Mouse (Mus musculus) ES-Bruce4 (cell line): ENCODE measurements around the gene Egr4. TPM values are rescaled to one million over a fixed set of nuclear protein-coding genes. Genes with fewer than 3 reads are reported as not detected.
A peak's percentile ranks its signal among the peaks of the same experiment; 100 is the strongest.

Experiments used
- H3K27ac ChIP-seq: 2 replicates; pipeline ENCODE4 v1.5.1; 2012; ENCODE audit warnings: low read length, inconsistent platforms; ENCODE audit not compliant: insufficient read depth
- H3K27me3 ChIP-seq: 2 replicates; pipeline ENCODE4 v1.6.1; 2012; ENCODE audit warnings: mild to moderate bottlenecking, low read length, inconsistent platforms; ENCODE audit not compliant: control insufficient read depth, poor library complexity, insufficient read depth, severe bottlenecking
- H3K36me3 ChIP-seq: 2 replicates; pipeline ENCODE4 v1.6.1; 2012; ENCODE audit warnings: inconsistent platforms, mild to moderate bottlenecking, low read length, moderate library complexity; ENCODE audit not compliant: control insufficient read depth, poor library complexity, insufficient read depth, severe bottlenecking
- H3K4me1 ChIP-seq: one replicate; pipeline ENCODE4 v1.8.1; 2011; ENCODE audit warnings: low read length; ENCODE audit not compliant: control insufficient read depth, insufficient read depth
- H3K4me3 ChIP-seq: 2 replicates; pipeline ENCODE4 v1.5.1; 2011; ENCODE audit warnings: low read depth, mild to moderate bottlenecking, low read length
- H3K9ac ChIP-seq: 2 replicates; pipeline ENCODE4 v1.6.1; 2012; ENCODE audit warnings: low read depth, mild to moderate bottlenecking, inconsistent platforms; ENCODE audit not compliant: poor library complexity, severe bottlenecking
- H3K9me3 ChIP-seq: replicated peaks from 2 replicates; pipeline ENCODE4 v1.6.1; 2012; ENCODE audit warnings: mild to moderate bottlenecking, low read length, inconsistent platforms; ENCODE audit not compliant: control insufficient read depth, poor library complexity, insufficient read depth, severe bottlenecking
- CTCF ChIP-seq: IDR thresholded peaks from one replicate; pipeline ENCODE4 v1.8.1; 2011; ENCODE audit warnings: low read depth, low read length
- EP300 ChIP-seq: IDR thresholded peaks from 2 replicates; pipeline ENCODE4 v1.6.1; 2011; ENCODE audit warnings: low read depth, low read length; ENCODE audit not compliant: insufficient read depth
- POLR2A ChIP-seq: IDR thresholded peaks from one replicate; pipeline ENCODE4 v1.8.1; 2011; ENCODE audit warnings: low read length; ENCODE audit not compliant: insufficient read depth
- polyA plus RNA-seq: library from polyadenylated mRNA; stranded (reverse); fragments of >200 nt; gene quantifications from 2 replicates; pipeline ENCODE4 v1.2.4, GENCODE M21; 2011; ENCODE audit warnings: low read depth; ENCODE audit not compliant: missing spikeins, insufficient read depth, insufficient read length

The Egr4 gene
- not detected in 2 replicates for polyA plus RNA-seq

DNA sequence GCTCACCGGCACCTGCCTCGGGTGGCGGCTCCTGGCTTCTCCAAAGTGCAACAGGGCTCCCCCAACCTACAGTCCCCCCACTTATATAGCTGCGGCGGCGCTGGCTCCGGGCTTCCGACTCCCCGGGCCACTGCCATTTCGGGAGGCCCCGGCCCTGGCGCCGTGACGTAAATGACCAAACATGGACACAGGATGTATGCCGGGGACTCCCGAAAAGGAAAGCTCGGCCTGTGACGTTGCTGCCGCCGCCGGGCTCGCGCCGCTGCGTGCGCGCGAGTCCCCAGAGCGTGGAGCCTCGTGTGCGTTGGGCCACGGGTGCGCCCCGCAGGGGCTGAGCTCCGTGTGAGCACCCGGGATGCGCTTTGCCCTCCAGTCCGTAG is at the start of gene Egr4:
Gene Egr4, minus strand, starts transcription at position 59 of the 380 bp plus-strand sequence.
- H3K27ac ChIP-seq, result no peak within 1 kb of the TSS
- peak within 1 kb of the TSS; percentile 27 for H3K9ac ChIP-seq
- H3K36me3 ChIP-seq, result no peaks in the 10 kb centered on the region
- no peaks in the 10 kb centered on the region for H3K4me1 ChIP-seq
- no peaks in the 10 kb centered on the region for H3K9me3 ChIP-seq
- H3K4me3 ChIP-seq, result peak within 1 kb of the TSS; percentile 66
- TF ChIP-seq POLR2A (no peak), CTCF (no peak), EP300 (no peak)
- peaks cover 24% of the 10 kb centered on the region for H3K27me3 ChIP-seq

DNA sequence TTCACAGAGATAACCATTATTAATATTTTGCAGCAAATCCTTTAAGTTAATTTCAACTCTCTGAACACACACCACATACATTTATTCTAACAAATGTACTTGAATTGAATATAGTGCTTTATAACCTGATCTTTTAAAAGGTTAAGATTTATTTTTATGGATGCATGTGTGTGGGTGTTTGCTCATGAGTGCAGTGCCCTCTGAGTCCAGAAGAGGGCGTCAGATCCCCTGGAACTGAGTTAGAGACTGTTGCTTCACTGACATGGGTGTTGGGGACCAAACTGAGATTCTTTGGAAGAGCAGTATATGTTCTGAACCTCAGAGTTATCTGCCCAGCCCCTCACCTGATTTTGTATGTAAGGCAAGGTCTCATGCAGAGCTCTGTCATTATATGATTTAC is 49.0 kb upstream of the Egr4 start:
- H3K4me1 ChIP-seq, result no peaks in the 10 kb centered on the region
- no peak overlapping the region for H3K4me3 ChIP-seq
- no peak overlapping the region for H3K27ac ChIP-seq
- H3K9ac ChIP-seq, result no peak overlapping the region
- no peaks in the 10 kb centered on the region for H3K9me3 ChIP-seq
- H3K36me3 ChIP-seq, result no peaks in the 10 kb centered on the region
- TF ChIP-seq CTCF, result peak; percentile 33
- no peak for TF ChIP-seq EP300
- no peaks in the 10 kb centered on the region for H3K27me3 ChIP-seq

DNA sequence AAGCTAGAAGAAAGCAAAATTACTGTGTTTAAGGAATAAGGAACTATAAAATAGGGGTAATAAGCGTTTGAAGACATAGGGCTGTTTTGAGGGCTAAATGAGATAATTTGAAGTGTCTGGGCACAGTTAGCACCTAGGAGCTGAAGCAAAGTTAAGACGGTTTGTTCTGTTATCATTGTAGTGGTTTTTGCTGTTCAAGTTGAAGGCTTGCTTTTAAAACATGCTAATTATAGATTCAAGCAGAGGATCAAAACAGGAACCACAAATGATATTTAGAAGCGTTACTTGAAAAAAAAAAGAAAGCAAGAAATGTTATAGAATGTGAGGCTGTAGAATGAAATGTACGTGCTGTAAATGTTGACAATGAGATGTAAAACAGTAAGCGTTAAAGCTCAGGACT is 34.3 kb upstream of the Egr4 start:
- Histone ChIP-seq H3K36me3 (no peaks in the 10 kb centered on the region), H3K4me1 (no peaks in the 10 kb centered on the region), H3K27me3 (no peaks in the 10 kb centered on the region), H3K9me3 (no peaks in the 10 kb centered on the region), H3K27ac (no peak overlapping the region), H3K9ac (no peak overlapping the region), H3K4me3 (no peak overlapping the region)
- TF ChIP-seq CTCF (no peak), EP300 (no peak), POLR2A (no peak)

DNA sequence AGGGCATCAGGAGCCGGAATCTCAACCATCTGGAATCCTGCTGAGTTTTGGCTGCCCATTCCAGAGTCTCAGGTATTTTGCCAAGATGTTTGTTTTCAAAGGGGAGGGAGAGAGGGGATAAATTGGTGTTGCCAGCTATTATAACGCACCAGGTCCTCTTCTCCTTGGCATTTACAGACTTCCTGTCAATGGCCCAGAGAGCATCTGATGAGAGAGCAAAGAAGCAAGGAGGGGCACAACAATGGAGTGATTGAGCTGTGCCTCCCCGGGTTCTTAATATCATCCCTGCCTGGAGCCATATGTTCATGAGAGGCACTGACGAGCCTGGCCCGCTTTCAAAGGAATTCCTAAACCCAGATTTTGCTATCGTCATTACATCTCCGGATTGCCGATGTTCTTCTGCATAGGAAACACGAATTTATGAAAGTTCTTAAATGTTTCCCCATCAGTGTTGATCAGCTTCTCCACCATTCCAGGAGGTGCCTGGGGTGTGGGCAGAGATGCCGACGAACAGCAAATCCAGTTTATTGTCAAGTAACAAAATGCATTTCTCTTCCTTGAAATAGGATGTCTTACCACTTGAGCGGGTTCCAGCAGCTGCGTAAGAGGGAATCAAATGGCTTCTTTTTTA is 31.0 kb upstream of the Egr4 start:
- no peaks in the 10 kb centered on the region for H3K9me3 ChIP-seq
- no peak overlapping the region for H3K4me3 ChIP-seq
- no peak overlapping the region for H3K9ac ChIP-seq
- no peaks in the 10 kb centered on the region for H3K27me3 ChIP-seq
- no peaks in the 10 kb centered on the region for H3K36me3 ChIP-seq
- no peak overlapping the region for H3K27ac ChIP-seq
- H3K4me1 ChIP-seq, result no peaks in the 10 kb centered on the region
- TF ChIP-seq POLR2A (no peak), CTCF (no peak), EP300 (no peak)

DNA sequence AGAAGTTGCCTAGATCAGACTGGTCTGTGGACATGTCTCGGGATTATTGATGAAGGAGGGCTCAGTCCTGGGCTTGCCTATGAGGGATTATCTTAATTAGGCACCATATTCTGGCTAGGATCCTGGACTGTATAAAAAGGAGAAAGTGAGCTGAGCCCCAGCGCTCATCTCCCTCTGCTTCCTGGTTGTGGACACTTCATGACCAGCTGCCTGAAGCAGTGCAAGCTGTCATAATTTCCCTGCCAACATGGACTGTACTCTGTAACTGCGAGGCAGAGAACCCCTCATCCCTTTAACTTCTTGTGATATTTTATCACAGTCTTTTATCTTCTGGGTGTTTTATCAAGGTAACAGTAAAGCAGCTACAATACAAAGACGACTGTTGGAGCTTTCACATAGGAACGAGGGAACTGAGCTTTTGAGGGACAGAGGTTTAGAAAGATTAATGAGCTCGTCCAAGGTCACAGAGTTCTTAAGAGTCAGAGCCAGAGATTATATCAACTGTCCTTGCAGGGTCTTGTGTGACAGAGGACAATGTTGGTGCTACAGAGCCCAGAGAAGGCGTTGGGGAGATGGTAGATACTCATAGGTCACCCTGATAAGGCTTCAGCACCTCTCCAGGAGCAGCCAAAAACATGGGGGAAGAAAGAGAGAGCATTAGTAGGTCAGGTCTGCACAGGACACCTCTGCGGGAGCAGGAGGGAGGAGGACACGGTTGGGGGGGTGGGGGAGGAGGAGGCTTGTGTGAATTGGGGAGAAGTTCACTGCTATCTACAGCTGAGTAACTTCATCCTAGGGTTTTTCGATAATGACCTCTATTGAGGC is 30.2 kb upstream of the Egr4 start:
- Histone ChIP-seq H3K4me3 (no peak overlapping the region), H3K27me3 (no peaks in the 10 kb centered on the region), H3K36me3 (no peaks in the 10 kb centered on the region), H3K9me3 (no peaks in the 10 kb centered on the region), H3K27ac (no peak overlapping the region), H3K4me1 (no peaks in the 10 kb centered on the region), H3K9ac (no peak overlapping the region)
- TF ChIP-seq CTCF (no peak), EP300 (no peak), POLR2A (no peak)

DNA sequence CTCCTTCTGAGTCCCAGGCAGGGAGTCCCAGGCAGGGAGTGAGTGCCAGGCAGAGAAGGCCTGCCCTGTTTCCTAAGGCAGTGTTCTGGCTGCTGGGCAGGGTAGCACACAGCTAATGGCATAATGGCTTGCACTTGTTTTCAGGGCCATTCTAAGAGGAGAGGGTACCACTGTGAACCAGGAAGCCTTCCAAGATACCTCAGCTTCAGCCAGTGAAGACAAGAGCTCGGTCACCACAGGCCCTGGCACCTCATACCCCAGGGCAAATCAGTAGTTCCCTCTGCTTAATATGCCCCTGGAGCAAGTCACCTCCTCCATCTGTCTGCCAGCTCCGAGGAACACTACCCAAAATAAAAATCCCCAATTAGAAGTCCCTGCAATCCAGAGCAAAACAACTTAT is 9.4 kb upstream of the Egr4 start:
- Histone ChIP-seq H3K36me3 (no peaks in the 10 kb centered on the region), H3K4me1 (peaks cover 4% of the 10 kb centered on the region), H3K9ac (no peak overlapping the region), H3K27me3 (no peaks in the 10 kb centered on the region), H3K27ac (no peak overlapping the region), H3K4me3 (no peak overlapping the region), H3K9me3 (no peaks in the 10 kb centered on the region)
- TF ChIP-seq EP300 (no peak), POLR2A (no peak), CTCF (no peak)
